Mouse (Mus musculus): ENCODE results near the gene Dhps. TPM values are rescaled to one million over a fixed set of nuclear protein-coding genes. Genes with fewer than 3 reads are reported as not detected.
A peak's percentile ranks its signal among the peaks of the same experiment; 100 is the strongest.
"Not testable (repeated sequence)": the region's sequence is repeated elsewhere in the genome, so short reads cannot be mapped to it uniquely, and the experiment has no call there.

Dhps gene
- polyA plus RNA-seq, 1 experiment from 2014 or later, result 69.2 TPM

GRCm38 (mm10) chr8:85119052-85119981 is 47.8 kb downstream of the Dhps start:
- 7% methylated on average over 37 of the region's 37 CpGs for WGBS
- no peaks in the 10 kb centered on the region for H3K27me3 ChIP-seq
- H3K9me3 ChIP-seq (replicated peaks), result no peaks in the 10 kb centered on the region
- H3K4me3 ChIP-seq, result peak overlapping the region; percentile 59
- H3K9ac ChIP-seq, result peak overlapping the region; percentile 76
- H3K27ac ChIP-seq, result peak overlapping the region; percentile 68
- peak overlapping the region; percentile 83 for H3K4me2 ChIP-seq (replicated peaks)
- H3K4me1 ChIP-seq, result no peaks in the 10 kb centered on the region; the same call in 1 of the 2 replicates
- ATAC-seq (ENCODE audit: low FRiP score), result peak; percentile 78
- H3K36me3 ChIP-seq, result no peaks in the 10 kb centered on the region

GRCm38 (mm10) chr8:85120251-85120650 is 48.7 kb downstream of the Dhps start:
- not testable (repeated sequence) for H3K27ac ChIP-seq; H3K36me3 ChIP-seq; H3K4me3 ChIP-seq; H3K4me1 ChIP-seq; H3K9me3 ChIP-seq (replicated peaks); H3K27me3 ChIP-seq; H3K4me2 ChIP-seq (replicated peaks); ATAC-seq (ENCODE audit: low FRiP score); H3K9ac ChIP-seq
- 82% methylated on average over 5 of the region's 5 CpGs for WGBS

GRCm38 (mm10) chr8:85122995-85123394 is 51.4 kb downstream of the Dhps start, which contains the start of gene Zfp791:
Gene Zfp791, minus strand, starts transcription at chr8:85123095.
- H3K27ac ChIP-seq, result no peak within 1 kb of the TSS
- H3K36me3 ChIP-seq, result no peaks in the 10 kb centered on the region
- H3K4me2 ChIP-seq (replicated peaks), result no peak within 1 kb of the TSS
- H3K9me3 ChIP-seq (replicated peaks), result no peaks in the 10 kb centered on the region
- 78% methylated on average over 3 of the region's 3 CpGs for WGBS
- H3K27me3 ChIP-seq, result no peaks in the 10 kb centered on the region
- no peaks in the 10 kb centered on the region; the same call in 1 of the 2 replicates for H3K4me1 ChIP-seq
- no peak for ATAC-seq (ENCODE audit: low FRiP score)
- no peak within 1 kb of the TSS for H3K4me3 ChIP-seq
- H3K9ac ChIP-seq, result no peak within 1 kb of the TSS

- ATAC-seq (ENCODE audit: low FRiP score), result no peak
- 92% methylated on average over 8 of the region's 8 CpGs for WGBS
Measured at GRCm38 (mm10) chr8:85123691-85124090, 52.1 kb downstream of the Dhps start.

More at GRCm38 (mm10) chr8:85123691-85124090, 52.1 kb downstream of the Dhps start:
- H3K9me3 ChIP-seq (replicated peaks), result no peaks in the 10 kb centered on the region
- no peak overlapping the region for H3K27ac ChIP-seq
- no peak overlapping the region for H3K4me2 ChIP-seq (replicated peaks)
- no peak overlapping the region for H3K4me3 ChIP-seq
- H3K36me3 ChIP-seq, result no peaks in the 10 kb centered on the region
- no peaks in the 10 kb centered on the region; the same call in 1 of the 2 replicates for H3K4me1 ChIP-seq
- H3K27me3 ChIP-seq, result no peaks in the 10 kb centered on the region
- H3K9ac ChIP-seq, result no peak overlapping the region

Small RNA genes lying within 50 kb of the gene (microRNA-seq; reads per million reads assigned to microRNA genes)
- gene Gm23388, result 4.6 reads per million, percentile 11 among the genes with 10 or more reads in this experiment
- gene Mir7070, result 1.9 reads per million

Other genes starting within 250 kb of the Dhps start
- gene Dand5, start 248.9 kb upstream of the Dhps start, polyA plus RNA-seq (2016; fragmentation: Nextera tagmentation; extraction: Ambion mirVana), result 6.6 and 7.1 TPM in 2 replicates
- 35.7 and 38.6 TPM in 2 replicates for gene Gadd45gip1, start 240.2 kb upstream of the Dhps start, polyA plus RNA-seq (2016; fragmentation: Nextera tagmentation; extraction: Ambion mirVana)
- gene Rad23a, start 231.1 kb upstream of the Dhps start, polyA plus RNA-seq (2016; fragmentation: Nextera tagmentation; extraction: Ambion mirVana), result 88.8 and 101 TPM in 2 replicates
- 792 and 820 TPM in 2 replicates for gene Calr, start 224.8 kb upstream of the Dhps start, polyA plus RNA-seq (2016; fragmentation: Nextera tagmentation; extraction: Ambion mirVana)
- 92.2 and 98.9 TPM in 2 replicates for gene Farsa, start 214.8 kb upstream of the Dhps start, polyA plus RNA-seq (2016; fragmentation: Nextera tagmentation; extraction: Ambion mirVana)
- gene Syce2, start 199.6 kb upstream of the Dhps start, polyA plus RNA-seq (2016; fragmentation: Nextera tagmentation; extraction: Ambion mirVana), result 37.2 TPM in 2 replicates
- 32.8 and 35.0 TPM in 2 replicates for gene Gcdh, start 177.8 kb upstream of the Dhps start, polyA plus RNA-seq (2016; fragmentation: Nextera tagmentation; extraction: Ambion mirVana)
- gene Klf1, start 169.8 kb upstream of the Dhps start, polyA plus RNA-seq (2016; fragmentation: Nextera tagmentation; extraction: Ambion mirVana), result 3.7 and 4.2 TPM in 2 replicates
- gene Dnase2a, start 163.2 kb upstream of the Dhps start, polyA plus RNA-seq (2016; fragmentation: Nextera tagmentation; extraction: Ambion mirVana), result 7.6 and 8.6 TPM in 2 replicates
- gene Mast1, start 134.4 kb upstream of the Dhps start, polyA plus RNA-seq (2016; fragmentation: Nextera tagmentation; extraction: Ambion mirVana), result 36.8 and 37.9 TPM in 2 replicates
- 1.5 and 1.6 TPM in 2 replicates for gene Rtbdn, start 124.8 kb upstream of the Dhps start, polyA plus RNA-seq (2016; fragmentation: Nextera tagmentation; extraction: Ambion mirVana)
- gene Gm49661, start 102.3 kb upstream of the Dhps start, polyA plus RNA-seq (2016; fragmentation: Nextera tagmentation; extraction: Ambion mirVana), result not detected in 2 replicates
- 1,088 and 1,187 TPM in 2 replicates for gene Prdx2, start 102.2 kb upstream of the Dhps start, polyA plus RNA-seq (2016; fragmentation: Nextera tagmentation; extraction: Ambion mirVana)
- gene Rnaseh2a, start 102.0 kb upstream of the Dhps start, polyA plus RNA-seq (2016; fragmentation: Nextera tagmentation; extraction: Ambion mirVana), result 77.4 and 77.9 TPM in 2 replicates
- gene Junb, start 93.0 kb upstream of the Dhps start, polyA plus RNA-seq (2016; fragmentation: Nextera tagmentation; extraction: Ambion mirVana), result 6.0 and 7.5 TPM in 2 replicates
- 16.3 and 18.7 TPM in 2 replicates for gene Hook2, start 81.2 kb upstream of the Dhps start, polyA plus RNA-seq (2016; fragmentation: Nextera tagmentation; extraction: Ambion mirVana)
- gene Best2, start 57.2 kb upstream of the Dhps start, polyA plus RNA-seq (2016; fragmentation: Nextera tagmentation; extraction: Ambion mirVana), result not detected in 2 replicates
- gene Asna1, start 46.5 kb upstream of the Dhps start, polyA plus RNA-seq (2016; fragmentation: Nextera tagmentation; extraction: Ambion mirVana), result 127 and 128 TPM in 2 replicates
- 162 and 174 TPM in 2 replicates for gene Trir, start 44.9 kb upstream of the Dhps start, polyA plus RNA-seq (2016; fragmentation: Nextera tagmentation; extraction: Ambion mirVana)
- gene Tnpo2, start 34.8 kb upstream of the Dhps start, polyA plus RNA-seq (2016; fragmentation: Nextera tagmentation; extraction: Ambion mirVana), result 41.3 and 41.9 TPM in 2 replicates
- 42.4 and 43.6 TPM in 2 replicates for gene Fbxw9, start 11.7 kb upstream of the Dhps start, polyA plus RNA-seq (2016; fragmentation: Nextera tagmentation; extraction: Ambion mirVana)
- gene Gm5741, start 3.8 kb upstream of the Dhps start, polyA plus RNA-seq (2016; fragmentation: Nextera tagmentation; extraction: Ambion mirVana), result 0.85 and 1.2 TPM in 2 replicates
- 93.6 and 108 TPM in 2 replicates for gene Wdr83os, start 9.0 kb downstream of the Dhps start, polyA plus RNA-seq (2016; fragmentation: Nextera tagmentation; extraction: Ambion mirVana)
- gene Wdr83, start 9.5 kb downstream of the Dhps start, polyA plus RNA-seq (2016; fragmentation: Nextera tagmentation; extraction: Ambion mirVana), result 46.0 and 48.4 TPM in 2 replicates
- gene Man2b1, start 11.5 kb downstream of the Dhps start, polyA plus RNA-seq (2016; fragmentation: Nextera tagmentation; extraction: Ambion mirVana), result 19.7 and 22.4 TPM in 2 replicates
- gene Zfp791, start 51.3 kb downstream of the Dhps start, polyA plus RNA-seq (2016; fragmentation: Nextera tagmentation; extraction: Ambion mirVana), result 1.7 and 2.7 TPM in 2 replicates
- 0.09 TPM in 1 of 2 replicates, not detected in the other for gene Cks1brt, start 80.2 kb downstream of the Dhps start, polyA plus RNA-seq (2016; fragmentation: Nextera tagmentation; extraction: Ambion mirVana)
- not detected in 2 replicates for gene Olfr371, start 154.2 kb downstream of the Dhps start, polyA plus RNA-seq (2016; fragmentation: Nextera tagmentation; extraction: Ambion mirVana)
- gene Orc6, start 227.9 kb downstream of the Dhps start, polyA plus RNA-seq (2016; fragmentation: Nextera tagmentation; extraction: Ambion mirVana), result 82.1 and 86.0 TPM in 2 replicates
- 168 and 179 TPM in 2 replicates for gene Vps35, start 228.0 kb downstream of the Dhps start, polyA plus RNA-seq (2016; fragmentation: Nextera tagmentation; extraction: Ambion mirVana)